In genomic region chr4:120225135-120225780, GRCm38 (mm10) we compare ENCODE assay signal across 8 mouse cellular contexts.
DNase-seq lines count a peak whose midpoint lies in the region; ATAC-seq and TF ChIP-seq lines count a peak whose summit lies in the region.

No protein-coding gene starts in this region.

- 65% methylated on average over 6 of the region's 6 CpGs for WGBS in forebrain, embryonic 10.5 days

- H3K27me3 ChIP-seq in forebrain, embryonic 10.5 days (ENCODE audit: poor library complexity, severe bottlenecking): peaks cover 43% of the 10 kb centered on the region

- peaks cover 5% of the 10 kb centered on the region; the same call in 1 of the 2 replicates for H3K4me1 ChIP-seq in forebrain, embryonic 10.5 days

- ATAC-seq in hematopoietic stem cell, adult 5-6 weeks (replicated peaks in 1 of 2; ENCODE audit: insufficient read depth in 1 of 2, low FRiP score in 2 of 2, low TSS enrichment in 1 of 2, low read depth in 1 of 2, poor library complexity in 2 of 2, severe bottlenecking in 2 of 2): peak; percentile 53 to 59
- peak; percentile 61 for ATAC-seq in megakaryocyte-erythroid progenitor cell, adult 5-6 weeks (replicated peaks; ENCODE audit: low FRiP score, low TSS enrichment, poor library complexity, severe bottlenecking)
- no peak for ATAC-seq in monocyte, adult 5-6 weeks (replicated peaks; ENCODE audit: insufficient number of reproducible peaks, low FRiP score, low TSS enrichment, poor library complexity, severe bottlenecking)

- H3K4me3 ChIP-seq in forebrain, embryonic 10.5 days: no peak overlapping the region

- no peaks in the 10 kb centered on the region for H3K9me3 ChIP-seq in forebrain, embryonic 10.5 days

- DNase-seq in Muller cell, postnatal 12 days (ENCODE audit: inconsistent ontology term): peak; percentile 90
- peak; percentile 91 for DNase-seq in brain, embryonic 14.5 days (ENCODE audit: low read depth)
- DNase-seq in forebrain, embryonic 10.5 days (ENCODE audit: extremely low spot score, low spot score): peak; percentile 75
- peak; percentile 65 for DNase-seq in left cerebral cortex, adult 11 months (ENCODE audit: low spot score)
- DNase-seq in right cerebral cortex, postnatal 4 days: peak; percentile 79

- peak; percentile 97 for TF ChIP-seq CTCF in brain, embryonic 14.5 days (IDR thresholded peaks at IDR 0.05; ENCODE audit: borderline replicate concordance, extremely low read depth, insufficient read depth, insufficient read length)

- TF ChIP-seq POLR2A in brain, embryonic 14.5 days (IDR thresholded peaks at IDR 0.05; ENCODE audit: borderline replicate concordance, extremely low read depth, insufficient read depth, insufficient read length, poor library complexity, severe bottlenecking): no peak

- H3K36me3 ChIP-seq in forebrain, embryonic 10.5 days (replicated peaks): no peaks in the 10 kb centered on the region

- no peak overlapping the region for H3K27ac ChIP-seq in forebrain, embryonic 10.5 days
